Mouse (Mus musculus) megakaryocyte, embryonic 14.5 days (primary cell): Measurements from ENCODE around the gene March5. TPM values are rescaled to one million over a fixed set of nuclear protein-coding genes. Genes with fewer than 3 reads are reported as not detected.

Experiments
- H3K27me3 ChIP-seq: replicated peaks from 2 replicates; pipeline ENCODE3; 2012; ENCODE audit warnings: inconsistent platforms
- H3K36me3 ChIP-seq: replicated peaks from 2 replicates; pipeline ENCODE3; 2012; ENCODE audit warnings: low read length, inconsistent platforms, mixed read lengths
- H3K4me1 ChIP-seq: 2 replicates; pipeline ENCODE4 v1.6.1; 2012; ENCODE audit warnings: inconsistent platforms
- H3K4me3 ChIP-seq: replicated peaks from 2 replicates; pipeline ENCODE3; 2012; ENCODE audit warnings: moderate library complexity, mild to moderate bottlenecking, inconsistent platforms
- H3K9me3 ChIP-seq: 2 replicates; pipeline ENCODE4 v1.6.1; 2012; ENCODE audit warnings: inconsistent platforms
- FLI1 ChIP-seq: IDR thresholded peaks from 2 replicates; pipeline ENCODE4 v1.6.1; 2012; ENCODE audit warnings: low read length, inconsistent platforms, mixed read lengths
- GATA1 ChIP-seq: IDR thresholded peaks from 3 replicates; pipeline ENCODE4 v1.6.1; 2012; ENCODE audit warnings: mixed read lengths, low read length, inconsistent platforms, borderline replicate concordance
- polyA plus RNA-seq: library from polyadenylated mRNA; stranded (reverse); fragments of >175 nt; gene quantifications from 2 replicates; pipeline ENCODE4 v1.2.3, GENCODE M21; 2012; ENCODE audit warnings: low replicate concordance; ENCODE audit not compliant: insufficient read depth

Gene March5
- polyA plus RNA-seq, 1 experiment: 28.9 TPM

DNA sequence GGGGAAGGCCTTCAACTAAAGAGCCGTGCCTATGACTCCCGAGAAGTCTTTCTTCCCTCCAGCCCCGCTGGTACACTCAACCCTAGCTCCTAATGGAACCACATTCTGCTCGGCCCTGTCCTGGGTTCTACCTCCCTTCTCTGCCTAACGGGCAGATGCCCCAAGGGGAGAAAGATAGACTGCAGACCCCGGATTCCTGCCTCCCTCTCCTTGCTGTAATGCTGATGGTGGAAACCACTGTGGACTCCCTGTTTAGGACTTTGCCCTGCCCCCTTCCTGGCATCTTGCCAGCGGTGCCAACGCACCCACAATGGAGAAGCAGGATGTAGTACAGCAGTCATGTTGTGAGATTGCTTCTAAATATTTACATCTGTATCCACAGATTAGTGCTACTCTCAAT lies 28.5 kb downstream of the March5 start:
- H3K4me3 ChIP-seq: no peak overlapping the region
- no peaks in the 10 kb centered on the region for H3K36me3 ChIP-seq
- H3K9me3 ChIP-seq: peaks cover 9% of the 10 kb centered on the region
- TF ChIP-seq FLI1: no peak
- no peak for TF ChIP-seq GATA1
- H3K27me3 ChIP-seq: peaks cover 47% of the 10 kb centered on the region
- H3K4me1 ChIP-seq: peaks cover 29% of the 10 kb centered on the region

DNA sequence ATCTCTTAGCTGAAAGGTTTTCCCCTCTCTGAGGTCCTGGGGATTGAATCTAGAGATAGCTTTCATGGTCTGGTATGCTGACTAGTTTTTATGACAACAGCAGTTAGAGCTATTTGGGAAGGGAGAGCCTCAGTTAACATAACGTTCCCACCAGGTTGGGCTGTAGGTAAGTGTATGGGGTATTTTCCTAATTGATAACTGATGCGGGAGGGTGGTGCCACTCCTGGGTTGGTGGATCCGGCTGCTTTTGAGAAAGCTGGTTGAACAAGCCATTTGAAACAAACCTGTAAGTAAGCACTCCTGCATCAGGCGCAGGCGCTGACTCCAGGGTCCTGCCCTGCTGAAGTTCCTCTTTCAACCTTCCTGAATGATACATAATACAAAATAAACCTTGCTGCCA lies 30.0 kb downstream of the March5 start:
- no peak overlapping the region for H3K4me3 ChIP-seq
- no peak for TF ChIP-seq FLI1
- no peak for TF ChIP-seq GATA1
- H3K4me1 ChIP-seq: peaks cover 30% of the 10 kb centered on the region
- no peaks in the 10 kb centered on the region for H3K36me3 ChIP-seq
- peaks cover 9% of the 10 kb centered on the region for H3K9me3 ChIP-seq
- peaks cover 44% of the 10 kb centered on the region for H3K27me3 ChIP-seq

DNA sequence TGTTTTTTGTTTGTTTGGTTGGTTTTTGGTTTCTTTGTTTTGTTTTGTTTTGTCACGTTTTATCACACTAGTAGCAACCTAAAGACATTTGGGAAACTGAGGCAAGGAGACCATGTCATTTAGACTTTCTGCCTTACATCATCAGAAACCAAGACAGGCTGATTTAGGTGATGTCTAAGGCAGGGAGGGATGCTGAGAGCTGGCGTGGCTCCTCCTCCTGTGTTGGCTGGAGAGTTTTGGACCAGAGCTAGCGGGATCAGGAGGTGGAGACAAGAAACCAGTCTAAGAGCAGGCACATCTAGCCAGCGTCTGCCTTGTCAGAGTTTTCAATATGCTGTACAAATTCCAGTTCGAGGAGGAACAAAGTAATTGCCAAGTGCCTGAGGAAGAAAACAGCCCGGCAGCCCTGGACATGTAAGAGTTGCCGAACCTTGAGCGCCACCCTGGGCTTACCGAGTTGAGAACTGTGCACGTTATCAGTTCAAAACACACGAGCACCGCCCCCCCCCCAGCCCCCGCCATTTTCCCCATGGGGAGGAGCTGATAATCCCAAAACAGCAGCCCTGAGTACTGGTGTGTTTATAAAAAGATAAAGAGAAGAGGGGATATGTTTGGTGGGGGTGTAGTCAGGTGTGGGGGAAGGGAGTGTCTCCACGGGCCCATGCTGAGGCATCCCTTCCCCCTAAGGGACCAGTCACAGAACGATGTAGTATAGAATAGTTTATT lies 30.5 kb downstream of the March5 start:
- H3K4me1 ChIP-seq: peaks cover 30% of the 10 kb centered on the region

DNA sequence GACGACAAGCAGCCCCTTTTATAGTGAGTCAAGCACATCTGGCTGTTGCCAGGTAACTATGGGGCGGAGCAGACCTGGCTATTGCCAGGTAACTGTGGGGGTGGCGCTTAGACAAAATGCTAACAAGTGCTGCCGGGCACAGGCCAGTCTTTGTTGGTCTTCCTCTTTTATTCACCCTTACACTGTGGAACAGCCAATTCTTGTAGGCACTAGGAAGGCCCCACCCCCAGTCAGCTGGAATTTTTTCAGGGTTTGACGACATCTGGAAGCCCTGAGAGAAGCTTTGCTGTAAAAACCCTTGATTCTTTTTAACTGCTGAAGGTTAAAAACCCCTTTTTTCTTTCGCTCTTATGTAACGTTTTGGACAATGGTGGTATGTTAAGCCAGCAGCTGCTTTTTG lies 31.3 kb downstream of the March5 start:
- Histone ChIP-seq H3K4me1 (peaks cover 27% of the 10 kb centered on the region), H3K4me3 (peak overlapping the region; percentile 33), H3K27me3 (peaks cover 38% of the 10 kb centered on the region), H3K36me3 (no peaks in the 10 kb centered on the region), H3K9me3 (peaks cover 9% of the 10 kb centered on the region)
- TF ChIP-seq GATA1: no peak
- no peak for TF ChIP-seq FLI1

More for the DNA sequence above, 30.5 kb downstream of the March5 start:
- Histone ChIP-seq H3K9me3 (peaks cover 9% of the 10 kb centered on the region), H3K4me3 (peak overlapping the region; percentile 73), H3K27me3 (peaks cover 41% of the 10 kb centered on the region), H3K36me3 (no peaks in the 10 kb centered on the region)
- TF ChIP-seq GATA1 (no peak), FLI1 (no peak)

DNA sequence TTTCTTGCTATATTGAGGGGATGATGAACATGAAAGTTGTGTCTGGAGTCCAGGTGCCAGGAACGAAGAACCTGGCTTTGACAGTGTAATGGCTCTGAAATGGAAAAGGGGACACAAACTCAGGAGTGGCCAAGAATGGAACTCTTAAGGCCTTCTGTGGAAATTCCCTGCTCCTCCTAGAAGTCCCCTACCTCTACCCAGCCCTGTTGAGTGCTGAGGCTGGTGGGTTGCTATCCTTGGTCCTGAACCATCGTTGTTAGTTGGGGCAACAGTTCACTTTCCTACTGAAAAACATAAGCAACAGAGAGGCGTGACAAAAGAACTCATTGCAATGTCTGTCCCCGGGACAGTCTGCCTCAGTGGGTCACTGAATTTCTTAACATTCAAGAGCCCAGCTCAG lies 31.8 kb downstream of the March5 start:
- H3K4me1 ChIP-seq: peaks cover 22% of the 10 kb centered on the region
- H3K9me3 ChIP-seq: peaks cover 5% of the 10 kb centered on the region
- no peaks in the 10 kb centered on the region for H3K36me3 ChIP-seq
- peaks cover 34% of the 10 kb centered on the region for H3K27me3 ChIP-seq
- TF ChIP-seq FLI1 (no peak), GATA1 (no peak)
- H3K4me3 ChIP-seq: no peak overlapping the region

DNA sequence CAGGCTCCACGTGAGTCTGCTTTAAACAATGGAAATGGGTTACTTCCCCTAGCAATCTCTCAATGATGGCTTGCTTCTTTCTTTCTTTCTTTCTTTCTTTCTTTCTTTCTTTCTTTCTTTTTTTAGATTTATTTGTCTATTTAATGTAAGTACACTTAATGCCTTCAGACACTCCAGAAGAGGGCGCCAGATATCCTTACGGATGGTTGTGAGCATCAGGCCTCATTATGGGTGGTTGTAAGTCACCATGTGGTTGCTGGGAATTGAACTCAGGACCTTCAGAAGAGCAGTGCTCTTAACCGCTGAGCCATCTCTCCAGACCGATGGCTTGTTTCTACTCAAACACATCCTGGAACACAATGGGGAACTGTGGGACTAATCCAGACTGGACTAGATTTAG lies 33.9 kb downstream of the March5 start:
- no peak for TF ChIP-seq FLI1
- no peak for TF ChIP-seq GATA1
- Histone ChIP-seq H3K27me3 (peaks cover 15% of the 10 kb centered on the region), H3K36me3 (no peaks in the 10 kb centered on the region), H3K9me3 (peaks cover 6% of the 10 kb centered on the region; the same call in 1 of the 2 replicates), H3K4me1 (peaks cover 20% of the 10 kb centered on the region), H3K4me3 (no peak overlapping the region)

DNA sequence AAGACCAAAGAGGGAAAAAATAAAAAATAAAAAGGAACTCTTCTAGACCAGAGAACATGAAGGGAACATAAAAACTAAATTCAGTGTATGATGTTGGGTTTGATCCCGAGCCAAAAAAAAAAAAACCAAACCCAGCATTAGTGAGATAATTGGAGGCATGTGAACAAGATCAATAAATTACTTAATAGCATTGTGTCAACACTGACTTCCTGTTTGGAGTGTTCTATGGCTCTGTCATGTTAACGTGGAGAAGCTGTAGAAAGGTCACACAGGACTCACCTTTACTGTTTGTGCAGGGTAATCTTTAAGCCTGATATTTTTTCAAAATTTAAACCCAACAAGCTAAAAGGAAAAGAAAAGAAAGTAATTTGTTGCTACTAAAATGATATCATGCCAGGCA lies 35.4 kb downstream of the March5 start:
- Histone ChIP-seq H3K36me3 (no peaks in the 10 kb centered on the region), H3K27me3 (peaks cover 12% of the 10 kb centered on the region), H3K4me1 (peaks cover 21% of the 10 kb centered on the region), H3K9me3 (peaks cover 6% of the 10 kb centered on the region; the same call in 1 of the 2 replicates), H3K4me3 (no peak overlapping the region)
- TF ChIP-seq FLI1: no peak
- TF ChIP-seq GATA1: no peak

DNA sequence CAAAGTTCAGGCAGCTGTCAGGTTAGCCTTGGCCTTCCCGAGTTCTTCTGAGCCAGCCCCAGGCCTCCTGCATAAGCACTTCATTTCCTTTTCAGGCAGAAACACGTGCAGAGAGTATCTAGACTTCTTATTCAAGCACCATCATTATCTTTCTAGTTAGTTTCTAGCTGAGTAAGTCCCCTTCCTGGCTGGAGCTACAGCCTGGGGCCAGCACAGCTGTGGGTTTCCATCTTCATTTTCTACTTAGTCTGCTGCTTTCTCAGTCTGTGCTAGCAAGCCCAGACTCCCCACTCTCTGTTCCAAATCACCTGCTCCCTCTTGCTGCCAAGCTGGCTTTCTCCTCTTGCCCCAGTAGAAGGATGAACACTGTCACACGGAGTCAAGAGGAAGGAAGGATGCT lies 39.5 kb downstream of the March5 start:
- Histone ChIP-seq H3K36me3 (no peaks in the 10 kb centered on the region), H3K4me3 (no peak overlapping the region), H3K4me1 (peaks cover 12% of the 10 kb centered on the region; the same call in 1 of the 2 replicates), H3K9me3 (peaks cover 6% of the 10 kb centered on the region; the same call in 1 of the 2 replicates), H3K27me3 (peaks cover 7% of the 10 kb centered on the region)
- TF ChIP-seq GATA1 (no peak), FLI1 (no peak)

DNA sequence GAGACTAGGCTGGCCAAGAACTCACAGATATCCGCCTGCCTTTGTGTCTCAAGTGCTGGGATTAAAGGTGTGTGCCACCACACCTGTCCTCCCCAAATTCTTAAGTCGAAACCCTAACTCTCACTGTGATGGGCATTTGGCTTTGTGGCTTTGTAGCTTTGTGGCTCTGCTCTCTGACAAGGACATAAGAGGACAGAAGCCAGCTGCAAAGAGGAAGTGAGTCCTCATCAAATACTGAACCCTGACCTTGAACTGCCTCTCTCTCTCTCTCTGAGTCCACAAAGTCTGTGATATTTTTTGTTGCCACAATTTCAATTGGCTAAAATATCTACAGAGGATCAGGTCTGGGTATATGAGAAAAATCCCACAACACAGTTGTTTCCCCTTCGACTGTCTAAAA lies 40.9 kb downstream of the March5 start:
- Histone ChIP-seq H3K36me3 (no peaks in the 10 kb centered on the region), H3K9me3 (peaks cover 6% of the 10 kb centered on the region; the same call in 1 of the 2 replicates), H3K27me3 (peaks cover 9% of the 10 kb centered on the region), H3K4me1 (peaks cover 12% of the 10 kb centered on the region; the same call in 1 of the 2 replicates), H3K4me3 (no peak overlapping the region)
- TF ChIP-seq FLI1: no peak
- TF ChIP-seq GATA1: no peak

DNA sequence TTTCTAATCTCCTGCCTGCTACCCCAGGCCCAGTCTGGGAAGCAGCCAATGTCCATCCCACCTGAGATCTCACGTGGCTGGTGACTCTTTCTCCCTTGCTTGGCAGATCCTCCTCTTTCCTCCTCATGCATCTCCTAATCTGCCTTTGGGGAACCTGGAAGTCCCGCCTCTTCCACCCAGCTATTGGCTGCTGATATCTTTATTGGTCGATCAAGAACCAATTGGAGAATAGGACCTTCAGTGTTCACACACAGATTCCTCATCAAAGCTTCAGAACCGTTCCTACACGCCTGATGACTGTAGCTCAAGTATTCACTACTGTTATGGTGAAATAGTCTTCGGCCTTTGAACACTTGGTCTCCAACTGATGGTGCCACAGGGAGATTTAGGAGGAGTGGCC lies 44.8 kb downstream of the March5 start:
- no peak for TF ChIP-seq FLI1
- TF ChIP-seq GATA1: no peak
- H3K4me3 ChIP-seq: no peak overlapping the region

DNA sequence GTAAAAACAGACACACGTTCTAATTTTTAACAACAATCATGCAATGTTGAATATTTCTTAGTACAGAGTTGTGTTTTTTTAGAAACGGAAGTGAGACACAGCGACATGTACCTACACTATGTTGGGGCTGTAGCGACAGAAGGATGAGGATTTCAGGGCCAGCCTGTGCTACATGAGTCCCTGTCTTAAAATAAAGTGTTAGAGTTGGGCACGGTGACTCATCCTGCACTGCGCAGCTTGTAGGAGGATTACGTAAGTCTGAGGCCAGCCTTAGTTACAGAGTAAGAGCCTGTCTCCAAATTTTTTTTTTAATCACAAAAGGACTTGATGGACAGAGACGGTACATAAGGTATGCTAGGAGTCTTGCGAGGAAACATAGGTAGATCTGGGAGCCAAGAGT lies 48.0 kb downstream of the March5 start:
- Histone ChIP-seq H3K27me3 (peaks cover 25% of the 10 kb centered on the region), H3K36me3 (no peaks in the 10 kb centered on the region), H3K4me3 (no peak overlapping the region), H3K9me3 (peaks cover 2% of the 10 kb centered on the region; the same call in 1 of the 2 replicates), H3K4me1 (peaks cover 1% of the 10 kb centered on the region; the same call in 1 of the 2 replicates)
- TF ChIP-seq GATA1: no peak
- no peak for TF ChIP-seq FLI1

More for the DNA sequence above, 44.8 kb downstream of the March5 start:
- peaks cover 11% of the 10 kb centered on the region for H3K27me3 ChIP-seq
- H3K4me1 ChIP-seq: peaks cover 5% of the 10 kb centered on the region; the same call in 1 of the 2 replicates
- no peaks in the 10 kb centered on the region for H3K9me3 ChIP-seq
- H3K36me3 ChIP-seq: no peaks in the 10 kb centered on the region
